Mouse (Mus musculus) C2C12 (cell line): ENCODE measurements around the gene Isca2.

ENCODE experiments used
- CEBPB ChIP-seq: IDR thresholded peaks from one replicate; pipeline ENCODE4 v1.6.1; 2011; ENCODE audit warnings: low read depth, mild to moderate bottlenecking, control low read depth, moderate library complexity
- CTCF ChIP-seq: IDR thresholded peaks from one replicate; pipeline ENCODE4 v1.5.1; 2011; ENCODE audit not compliant: control insufficient read depth, insufficient read depth, insufficient read length
- MAX ChIP-seq: IDR thresholded peaks from one replicate; pipeline ENCODE4 v1.6.1; 2011; ENCODE audit warnings: mild to moderate bottlenecking, control low read depth
- MYOD1 ChIP-seq: IDR thresholded peaks from one replicate; pipeline ENCODE4 v1.6.1; 2011; ENCODE audit warnings: low read depth; ENCODE audit not compliant: control insufficient read depth, insufficient read length
- MYOG ChIP-seq: IDR thresholded peaks from one replicate; pipeline ENCODE4 v1.6.1; 2011; ENCODE audit not compliant: control insufficient read depth, insufficient read length; ENCODE audit errors: extremely low read depth
- USF1 ChIP-seq: IDR thresholded peaks from one replicate; pipeline ENCODE4 v1.6.1; 2011; ENCODE audit warnings: low read depth, mild to moderate bottlenecking, control low read depth, moderate library complexity

DNA sequence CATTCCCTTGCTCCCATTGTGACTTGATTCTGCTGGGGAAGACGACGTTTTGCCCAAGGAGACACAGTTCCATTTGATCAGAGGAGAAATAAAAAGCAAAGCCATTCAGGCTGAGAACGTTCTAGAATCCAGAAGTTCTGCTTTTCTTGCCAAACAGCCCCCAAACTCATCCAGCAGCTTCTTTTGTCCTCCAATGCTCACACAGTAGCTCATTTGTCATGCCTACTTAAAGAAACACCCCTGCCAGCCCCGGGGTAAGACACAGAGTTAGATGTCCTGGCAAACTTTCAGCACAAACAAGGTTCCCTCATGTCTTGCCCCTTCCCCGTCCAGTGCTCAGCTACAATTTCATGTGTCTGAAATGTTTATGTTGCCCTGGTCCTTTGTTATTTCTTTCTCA lies 51.2 kb downstream of the Isca2 start:
- TF ChIP-seq CTCF = no peak
- TF ChIP-seq USF1 = no peak
- TF ChIP-seq MAX = no peak
- no peak for TF ChIP-seq MYOG
- no peak for TF ChIP-seq MYOD1
- no peak for TF ChIP-seq CEBPB
